Mouse (Mus musculus) stomach, postnatal 0 days (tissue): ENCODE measurements around the gene Ccdc142.

Source experiments
- CTCF ChIP-seq: IDR thresholded peaks from 2 replicates; pipeline ENCODE4 v1.5.1; 2016; ENCODE audit warnings: antibody characterized with exemption, low read depth, mild to moderate bottlenecking, moderate library complexity
- EP300 ChIP-seq: optimal IDR thresholded peaks from 2 replicates; pipeline ENCODE3; 2016; ENCODE audit warnings: antibody characterized with exemption

- TF ChIP-seq EP300 (no peak), CTCF (no peak)
Measured at GRCm38 (mm10) chr6:83140044-83140443, 38.6 kb downstream of the Ccdc142 start.
